Mouse (Mus musculus): Measurements from ENCODE around the gene Dnajc25.

Gene Dnajc25

GRCm38 (mm10) chr4:59009186-59009585, 14.3 kb downstream of the Dnajc25 start:
- no peaks in the 10 kb centered on the region for H3K9me3 ChIP-seq (ENCODE audit: low read length)
- H3K4me3 ChIP-seq (replicated peaks; ENCODE audit: low read length): no peak overlapping the region
- TF ChIP-seq POU5F1 (IDR thresholded peaks at IDR 0.05; ENCODE audit: borderline replicate concordance, low read length): no peak
- TF ChIP-seq CTCF (conservative IDR thresholded peaks at IDR 0.05; ENCODE audit: low read length): no peak
- no peak for TF ChIP-seq NANOG (IDR thresholded peaks at IDR 0.05; ENCODE audit: borderline replicate concordance, low read length)
- H3K27me3 ChIP-seq (ENCODE audit: insufficient read depth, low read length): no peaks in the 10 kb centered on the region
- no peaks in the 10 kb centered on the region; the same call in 1 of the 2 replicates for H3K36me3 ChIP-seq (ENCODE audit: insufficient read depth, low read length)
- H3K4me1 ChIP-seq (replicated peaks; ENCODE audit: low read depth, low read length): peaks cover 35% of the 10 kb centered on the region

GRCm38 (mm10) chr4:59009696-59010095, 14.8 kb downstream of the Dnajc25 start:
- TF ChIP-seq NANOG (IDR thresholded peaks at IDR 0.05; ENCODE audit: borderline replicate concordance, low read length) (no peak), CTCF (conservative IDR thresholded peaks at IDR 0.05; ENCODE audit: low read length) (no peak), POU5F1 (IDR thresholded peaks at IDR 0.05; ENCODE audit: borderline replicate concordance, low read length) (no peak)
- H3K4me3 ChIP-seq (replicated peaks; ENCODE audit: low read length): no peak overlapping the region
- H3K27me3 ChIP-seq (ENCODE audit: insufficient read depth, low read length): no peaks in the 10 kb centered on the region
- H3K36me3 ChIP-seq (ENCODE audit: insufficient read depth, low read length): no peaks in the 10 kb centered on the region; the same call in 1 of the 2 replicates
- H3K9me3 ChIP-seq (ENCODE audit: low read length): no peaks in the 10 kb centered on the region
- peaks cover 30% of the 10 kb centered on the region for H3K4me1 ChIP-seq (replicated peaks; ENCODE audit: low read depth, low read length)

DNA sequence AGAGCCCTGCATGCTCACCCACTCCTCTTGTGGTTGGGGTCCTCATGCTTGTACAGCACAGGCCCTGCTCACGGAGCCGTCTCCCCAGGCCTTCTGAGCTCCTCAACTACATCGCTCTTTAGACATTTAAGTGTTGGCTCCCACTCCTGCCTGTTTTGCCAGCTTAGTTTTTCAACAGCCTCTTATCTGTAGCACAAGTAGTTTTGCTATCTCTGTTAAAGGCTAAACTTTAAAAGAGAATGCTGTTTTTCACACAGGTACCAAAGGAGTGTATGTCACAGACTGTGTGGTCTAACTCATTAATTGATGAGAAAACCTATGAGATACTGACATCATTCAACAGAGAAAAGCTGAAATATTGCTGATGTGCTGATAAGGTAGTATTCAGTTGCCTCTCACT, 16.6 kb downstream of the Dnajc25 start:
- H3K4me3 ChIP-seq (replicated peaks; ENCODE audit: low read length): no peak overlapping the region
- no peaks in the 10 kb centered on the region for H3K27me3 ChIP-seq (ENCODE audit: insufficient read depth, low read length)
- H3K36me3 ChIP-seq (ENCODE audit: insufficient read depth, low read length): peaks cover 4% of the 10 kb centered on the region
- H3K9me3 ChIP-seq (ENCODE audit: low read length): no peaks in the 10 kb centered on the region
- peaks cover 20% of the 10 kb centered on the region for H3K4me1 ChIP-seq (replicated peaks; ENCODE audit: low read depth, low read length)
- TF ChIP-seq CTCF (conservative IDR thresholded peaks at IDR 0.05; ENCODE audit: low read length) (no peak), NANOG (IDR thresholded peaks at IDR 0.05; ENCODE audit: borderline replicate concordance, low read length) (no peak), POU5F1 (IDR thresholded peaks at IDR 0.05; ENCODE audit: borderline replicate concordance, low read length) (no peak)

DNA sequence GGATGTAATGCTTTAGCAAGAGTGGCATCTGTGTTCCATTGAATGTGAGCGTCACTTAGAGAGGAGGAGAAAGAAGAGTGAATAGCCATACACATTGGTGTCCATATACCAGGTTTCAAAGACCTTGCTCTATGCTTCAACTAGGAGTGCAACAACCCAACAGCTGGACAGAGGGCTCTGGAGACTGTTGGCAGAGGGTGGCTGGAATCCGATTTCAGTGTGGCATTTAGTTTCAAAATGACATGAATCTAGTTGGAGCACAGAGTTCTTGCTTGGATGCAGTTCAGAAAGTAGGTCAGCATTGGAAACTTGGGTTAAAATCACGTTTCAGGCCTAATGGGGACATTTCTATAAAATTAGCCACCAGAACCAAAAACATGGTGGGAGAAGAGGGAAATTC, 20.3 kb downstream of the Dnajc25 start:
- Histone ChIP-seq H3K4me3 (replicated peaks; ENCODE audit: low read length) (no peak overlapping the region), H3K36me3 (ENCODE audit: insufficient read depth, low read length) (peaks cover 16% of the 10 kb centered on the region), H3K27me3 (ENCODE audit: insufficient read depth, low read length) (no peaks in the 10 kb centered on the region), H3K9me3 (ENCODE audit: low read length) (no peaks in the 10 kb centered on the region), H3K4me1 (replicated peaks; ENCODE audit: low read depth, low read length) (peaks cover 18% of the 10 kb centered on the region)
- TF ChIP-seq CTCF (conservative IDR thresholded peaks at IDR 0.05; ENCODE audit: low read length) (no peak), NANOG (IDR thresholded peaks at IDR 0.05; ENCODE audit: borderline replicate concordance, low read length) (no peak), POU5F1 (IDR thresholded peaks at IDR 0.05; ENCODE audit: borderline replicate concordance, low read length) (no peak)

DNA sequence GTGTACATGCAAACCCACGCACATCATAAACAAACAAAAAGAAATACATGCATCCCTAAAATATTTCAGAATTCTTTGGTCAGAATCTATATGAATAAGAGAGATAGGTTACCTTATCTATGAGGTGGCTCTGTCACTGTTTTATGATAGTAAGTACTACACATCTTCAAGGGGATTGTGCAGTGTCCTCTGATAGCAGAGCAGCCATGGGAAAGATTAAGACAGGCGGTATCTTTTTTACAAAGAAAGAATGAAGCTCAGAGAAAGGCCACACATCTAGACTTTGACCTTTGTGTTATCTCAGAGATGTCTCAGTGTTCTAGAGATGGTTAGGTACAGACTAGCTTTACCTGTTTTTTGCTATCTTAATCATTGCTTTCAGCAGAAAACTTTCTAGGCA, 22.1 kb downstream of the Dnajc25 start:
- peaks cover 26% of the 10 kb centered on the region for H3K36me3 ChIP-seq (ENCODE audit: insufficient read depth, low read length)
- peaks cover 14% of the 10 kb centered on the region for H3K4me1 ChIP-seq (replicated peaks; ENCODE audit: low read depth, low read length)
- TF ChIP-seq CTCF (conservative IDR thresholded peaks at IDR 0.05; ENCODE audit: low read length): no peak
- no peak for TF ChIP-seq POU5F1 (IDR thresholded peaks at IDR 0.05; ENCODE audit: borderline replicate concordance, low read length)
- TF ChIP-seq NANOG (IDR thresholded peaks at IDR 0.05; ENCODE audit: borderline replicate concordance, low read length): no peak
- H3K9me3 ChIP-seq (ENCODE audit: low read length): no peaks in the 10 kb centered on the region
- H3K4me3 ChIP-seq (replicated peaks; ENCODE audit: low read length): no peak overlapping the region
- no peaks in the 10 kb centered on the region for H3K27me3 ChIP-seq (ENCODE audit: insufficient read depth, low read length)

- peaks cover 17% of the 10 kb centered on the region for H3K27me3 ChIP-seq (ENCODE audit: insufficient read depth, low read length)
- TF ChIP-seq NANOG (IDR thresholded peaks at IDR 0.05; ENCODE audit: borderline replicate concordance, low read length): no peak
- no peak for TF ChIP-seq POU5F1 (IDR thresholded peaks at IDR 0.05; ENCODE audit: borderline replicate concordance, low read length)
- TF ChIP-seq CTCF (conservative IDR thresholded peaks at IDR 0.05; ENCODE audit: low read length): no peak
- peaks cover 21% of the 10 kb centered on the region for H3K4me1 ChIP-seq (replicated peaks; ENCODE audit: low read depth, low read length)
- H3K36me3 ChIP-seq (ENCODE audit: insufficient read depth, low read length): no peaks in the 10 kb centered on the region
- peaks cover 1% of the 10 kb centered on the region; the same call in 1 of the 2 replicates for H3K9me3 ChIP-seq (ENCODE audit: low read length)
- H3K4me3 ChIP-seq (replicated peaks; ENCODE audit: low read length): peak overlapping the region; percentile 83
Measured at GRCm38 (mm10) chr4:59034325-59034917, 39.6 kb downstream of the Dnajc25 start.

- Histone ChIP-seq H3K9me3 (ENCODE audit: low read length) (peaks cover 3% of the 10 kb centered on the region; the same call in 1 of the 2 replicates), H3K36me3 (ENCODE audit: insufficient read depth, low read length) (no peaks in the 10 kb centered on the region), H3K4me3 (replicated peaks; ENCODE audit: low read length) (peak within 1 kb of the TSS; percentile 83), H3K4me1 (replicated peaks; ENCODE audit: low read depth, low read length) (peaks cover 21% of the 10 kb centered on the region), H3K27me3 (ENCODE audit: insufficient read depth, low read length) (peaks cover 17% of the 10 kb centered on the region)
- TF ChIP-seq POU5F1 (IDR thresholded peaks at IDR 0.05; ENCODE audit: borderline replicate concordance, low read length) (no peak), NANOG (IDR thresholded peaks at IDR 0.05; ENCODE audit: borderline replicate concordance, low read length) (no peak), CTCF (conservative IDR thresholded peaks at IDR 0.05; ENCODE audit: low read length) (no peak)
Measured at GRCm38 (mm10) chr4:59034918-59035785, 40.3 kb downstream of the Dnajc25 start, which contains the start of gene Gng10. Gng10 (plus strand) TSS chr4:59035088.

GRCm38 (mm10) chr4:59035786-59036350, 41.0 kb downstream of the Dnajc25 start:
- no peak for TF ChIP-seq POU5F1 (IDR thresholded peaks at IDR 0.05; ENCODE audit: borderline replicate concordance, low read length)
- peaks cover 3% of the 10 kb centered on the region; the same call in 1 of the 2 replicates for H3K9me3 ChIP-seq (ENCODE audit: low read length)
- peak overlapping the region; percentile 83 for H3K4me3 ChIP-seq (replicated peaks; ENCODE audit: low read length)
- H3K27me3 ChIP-seq (ENCODE audit: insufficient read depth, low read length): peaks cover 17% of the 10 kb centered on the region
- peaks cover 21% of the 10 kb centered on the region for H3K4me1 ChIP-seq (replicated peaks; ENCODE audit: low read depth, low read length)
- no peaks in the 10 kb centered on the region for H3K36me3 ChIP-seq (ENCODE audit: insufficient read depth, low read length)

Data from E14TG2a.4 (cell line).